Mouse (Mus musculus) adrenal gland, postnatal 14 days (tissue): ENCODE measurements around the gene Sema4c. TPM values are rescaled to one million over a fixed set of nuclear protein-coding genes. Genes with fewer than 3 reads are reported as not detected.
A peak's percentile ranks its signal among the peaks of the same experiment; 100 is the strongest.

Experiments
- DNase-seq: peaks from one replicate; pipeline ENCODE4 v3.0.0; 2021; ENCODE audit warnings: mixed read lengths
- long read RNA-seq, 2 experiments: library from polyadenylated mRNA; stranded (forward); transcript quantifications; one replicate each; pipeline ENCODE4 v2.0.0; 2021
- total RNA-seq: library from RNA; stranded (reverse); gene quantifications from 2 replicates; pipeline ENCODE4 v1.2.3, GENCODE M21; 2021

Gene Sema4c
- total RNA-seq, result 20.7 and 27.9 TPM in 2 replicates
- long read RNA-seq, experiment 1, partial matches to known transcripts, result 0 of 3 reads
- long read RNA-seq, experiment 1, other reads (novel, unspliced or antisense), result 0 of 3 reads
- long read RNA-seq, experiment 2, partial matches to known transcripts, result 0 of 2 reads
- long read RNA-seq, experiment 2, other reads (novel, unspliced or antisense), result 1 of 2 reads

- peak; percentile 86 for DNase-seq
Measured at GRCm38 (mm10) chr1:36558031-36558993, at the start of gene Sema4c. Sema4c (minus strand) TSS chr1:36558349.

DNA sequence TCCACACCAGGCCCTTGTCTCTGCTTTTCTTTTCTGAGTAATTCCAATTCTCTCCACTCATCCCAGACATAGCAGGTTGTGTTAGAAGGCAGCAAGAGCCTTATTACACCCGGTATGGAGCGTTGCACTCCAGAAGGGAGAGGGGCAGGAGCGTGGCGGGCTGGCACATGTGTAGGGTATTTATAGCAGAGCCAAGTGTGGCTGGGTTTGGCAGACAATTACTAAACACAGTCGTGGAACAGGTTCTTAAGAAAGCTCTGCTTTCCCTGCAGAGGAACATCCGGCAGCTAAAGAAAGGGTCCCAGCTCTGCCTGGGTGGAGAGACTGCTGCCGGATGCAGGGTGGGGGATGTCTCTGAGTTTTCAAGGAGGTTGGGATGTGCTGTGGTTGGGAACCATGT lies 48.8 kb upstream of the Sema4c start:
- no peak for DNase-seq

DNA sequence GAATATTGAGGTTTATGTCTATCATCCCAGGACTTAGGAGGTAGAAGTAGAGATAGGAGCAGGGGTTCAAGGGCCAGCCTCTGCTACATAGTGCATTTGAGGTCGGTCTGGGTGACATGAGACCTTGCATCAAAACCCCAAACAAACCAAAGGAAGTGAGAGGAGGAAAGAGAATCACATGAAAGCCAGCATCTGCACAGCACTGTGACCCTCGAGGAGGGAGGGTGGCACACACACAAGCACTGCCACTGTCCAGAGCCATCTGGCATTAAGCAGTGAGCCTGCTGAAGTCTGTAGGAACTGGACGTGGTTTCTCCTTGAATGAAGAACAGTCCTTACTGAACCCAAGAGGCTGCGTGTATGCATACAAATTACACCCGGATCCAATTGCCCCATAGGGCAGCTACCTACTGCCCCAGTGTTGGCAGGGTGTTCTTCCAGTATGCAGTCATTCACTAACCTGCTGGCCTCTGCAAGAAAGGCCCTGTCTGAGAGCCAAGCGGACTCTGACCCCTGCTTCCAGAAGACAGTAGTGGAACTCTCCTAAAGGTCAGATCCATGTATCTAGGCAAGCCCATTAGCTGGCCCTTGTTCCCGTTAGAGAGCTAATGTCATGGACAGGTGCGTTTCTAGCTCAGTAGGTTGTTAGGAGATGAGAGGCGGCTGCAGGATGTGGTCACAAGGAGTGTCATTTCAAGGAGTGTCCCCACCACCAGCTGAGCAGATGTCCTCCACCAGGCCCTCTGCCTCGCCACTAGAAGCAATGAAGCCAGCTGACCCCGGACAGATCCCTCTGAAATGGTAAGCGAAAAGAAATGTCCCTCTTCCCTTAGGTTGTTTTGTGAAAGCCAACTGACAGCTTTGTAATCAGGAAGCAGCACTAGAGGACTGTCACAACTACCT lies 46.4 kb upstream of the Sema4c start:
- DNase-seq, result no peak

- DNase-seq, result no peak
Measured at GRCm38 (mm10) chr1:36603361-36603760, 45.2 kb upstream of the Sema4c start.

- no peak for DNase-seq
Measured at GRCm38 (mm10) chr1:36602271-36602670, 44.1 kb upstream of the Sema4c start.

- DNase-seq, result no peak
Measured at GRCm38 (mm10) chr1:36598411-36598810, 40.3 kb upstream of the Sema4c start.

- peak; percentile 84 for DNase-seq
Measured at GRCm38 (mm10) chr1:36596114-36596513, 38.0 kb upstream of the Sema4c start.

- no peak for DNase-seq
Measured at GRCm38 (mm10) chr1:36595167-36595931, 37.2 kb upstream of the Sema4c start.

DNA sequence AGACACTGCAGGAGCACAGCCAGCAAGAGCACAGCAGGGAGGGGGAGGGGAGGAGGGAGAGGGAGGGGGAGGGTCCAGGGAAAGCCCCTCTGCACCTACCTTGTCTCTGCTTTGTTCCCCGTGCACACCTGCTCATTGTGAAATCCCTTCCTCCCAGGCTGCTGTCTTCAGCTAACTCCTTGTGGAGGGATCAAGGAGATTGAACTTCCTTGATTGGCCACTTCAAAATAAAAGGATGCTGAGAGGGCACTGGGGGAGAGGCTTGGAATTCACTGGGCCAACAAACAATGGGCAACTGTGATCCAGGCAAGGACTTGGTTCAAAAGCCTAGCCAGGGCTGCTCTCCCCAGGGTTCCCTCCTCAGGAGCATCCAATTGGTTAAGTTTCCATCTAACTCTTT lies 35.0 kb upstream of the Sema4c start:
- no peak for DNase-seq

DNA sequence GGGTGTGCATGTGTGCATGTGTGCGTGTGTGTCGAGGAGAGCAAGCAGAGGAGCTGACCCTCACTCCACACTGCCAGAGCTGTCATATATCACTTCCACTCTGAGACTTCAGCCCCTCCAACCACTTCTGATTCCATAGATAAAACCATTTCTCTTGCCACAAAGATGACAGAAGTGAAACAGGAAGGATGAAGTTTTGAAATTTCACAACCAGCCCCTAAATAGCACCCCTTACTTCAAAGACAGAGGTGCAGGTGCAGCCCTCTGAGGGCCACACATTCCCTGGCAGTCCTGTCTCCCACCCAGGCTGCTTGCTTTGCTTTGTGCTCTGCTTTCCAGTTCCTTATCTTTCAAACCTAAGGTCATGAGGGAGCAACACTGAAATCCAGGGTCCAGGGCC lies 33.3 kb upstream of the Sema4c start:
- no peak for DNase-seq

GRCm38 (mm10) chr1:36590664-36591063 lies 32.5 kb upstream of the Sema4c start:
- DNase-seq, result no peak

- DNase-seq, result peak; percentile 75
Measured at GRCm38 (mm10) chr1:36589486-36589885, 31.3 kb upstream of the Sema4c start.

DNA sequence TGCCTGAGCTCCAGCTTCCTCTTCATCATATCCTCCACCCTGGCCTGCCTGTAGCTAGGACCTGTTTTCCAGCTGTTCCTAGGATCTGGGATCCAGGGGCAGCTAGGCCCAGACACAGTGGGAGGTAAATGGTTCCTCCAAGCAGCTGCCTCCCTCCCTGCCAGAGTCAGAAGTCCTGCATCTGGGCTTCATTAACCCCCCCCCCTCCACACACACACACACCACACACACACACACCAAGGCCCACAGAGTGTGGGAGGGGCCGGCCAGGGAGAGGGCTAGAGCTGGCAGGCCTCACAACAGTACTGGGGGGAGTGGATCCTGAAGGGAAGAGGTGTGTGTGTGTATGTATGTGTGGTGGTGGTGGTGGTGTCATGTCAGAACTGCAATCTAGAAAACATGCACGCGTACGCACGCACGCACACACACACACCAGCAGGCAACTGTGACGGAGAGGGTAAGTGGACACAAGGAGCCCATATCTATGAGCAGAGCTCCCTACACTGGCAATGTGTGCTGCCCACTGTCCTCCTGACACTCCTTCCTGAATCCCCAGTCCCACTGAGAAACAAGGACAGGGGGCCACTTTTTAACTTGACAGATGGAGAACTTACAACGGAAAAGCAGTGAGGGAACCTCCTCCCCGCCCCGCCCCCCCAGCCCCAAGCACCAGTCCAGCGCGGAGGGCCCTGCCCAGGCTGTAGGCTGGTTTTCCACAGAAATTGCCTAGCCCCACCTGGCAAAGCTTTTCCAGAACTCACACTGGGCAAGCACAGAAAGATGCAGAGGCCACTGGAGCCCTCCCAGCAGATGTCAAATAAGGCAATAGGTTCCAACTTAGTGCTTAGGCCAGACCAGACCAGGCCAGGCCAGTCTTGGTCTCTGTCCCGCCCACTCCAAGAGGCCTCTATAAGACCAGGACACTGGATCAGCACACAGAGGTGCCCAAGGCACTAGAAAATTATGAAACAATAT lies 30.6 kb upstream of the Sema4c start:
- DNase-seq, result peak; percentile 46

GRCm38 (mm10) chr1:36587860-36588259 lies 29.7 kb upstream of the Sema4c start:
- DNase-seq, result no peak

DNA sequence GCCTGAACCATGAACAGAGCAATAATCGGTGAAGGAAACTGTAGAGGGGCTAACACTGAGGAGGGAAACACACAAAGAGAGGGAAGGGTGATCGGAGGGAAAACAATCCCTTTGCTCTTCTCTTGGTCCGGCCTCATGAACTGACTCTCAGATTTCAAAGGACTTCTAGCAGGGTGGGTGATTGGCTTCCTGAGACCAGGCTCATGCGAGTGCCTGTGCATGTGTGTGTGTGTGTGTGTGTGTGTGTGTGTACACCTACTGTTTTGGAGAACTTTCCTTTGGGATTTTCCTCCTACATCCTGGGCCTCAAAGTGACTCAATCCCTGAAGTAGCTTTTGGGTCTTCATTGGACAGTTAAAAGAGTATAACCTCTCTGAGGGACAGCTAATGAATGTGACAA lies 28.1 kb upstream of the Sema4c start:
- no peak for DNase-seq

GRCm38 (mm10) chr1:36583408-36584116 lies 25.4 kb upstream of the Sema4c start:
- DNase-seq, result no peak

GRCm38 (mm10) chr1:36582211-36582610 lies 24.1 kb upstream of the Sema4c start:
- DNase-seq, result no peak

- no peak for DNase-seq
Measured at GRCm38 (mm10) chr1:36581260-36581659, 23.1 kb upstream of the Sema4c start.

GRCm38 (mm10) chr1:36580384-36581207 lies 22.4 kb upstream of the Sema4c start:
- peak; percentile 74 for DNase-seq
